Mouse (Mus musculus) adrenal gland, postnatal 0 days (tissue): ENCODE measurements around the gene Hoxb1. TPM values are rescaled to one million over a fixed set of nuclear protein-coding genes. Genes with fewer than 3 reads are reported as not detected.

ENCODE experiments used
- microRNA-seq: library from miRNA; unstranded; fragments of <30 nt; microRNA quantifications from one replicate; pipeline ENCODE4, GENCODE M21; 2016; ENCODE audit warnings: borderline replicate concordance; ENCODE audit not compliant: insufficient number of aligned reads
- polyA plus RNA-seq: library from polyadenylated mRNA; unstranded; fragments of >200 nt; fragmentation: Nextera tagmentation; extraction: Ambion mirVana; gene quantifications from 2 replicates; pipeline ENCODE4 v1.2.1, GENCODE M21; 2015

Gene Hoxb1
- not detected in 2 replicates for polyA plus RNA-seq

GRCm38 (mm10) chr11:96365441-96366091 is at the start of gene Hoxb1:
Gene Hoxb1 (plus strand): TSS chr11:96365752.

GRCm38 (mm10) chr11:96317608-96318367 is 47.8 kb upstream of the Hoxb1 start, which contains the start of gene Hoxb4:
Gene Hoxb4 (plus strand): TSS chr11:96318267.

GRCm38 (mm10) chr11:96323154-96323553 is 42.4 kb upstream of the Hoxb1 start, which contains the start of gene Hoxb3:
Gene Hoxb3 (plus strand): TSS chr11:96323326.

GRCm38 (mm10) chr11:96350341-96350624 is 15.3 kb upstream of the Hoxb1 start, which contains the start of gene Hoxb2:
Gene Hoxb2 (plus strand): TSS chr11:96350525.

Small RNA genes within 50 kb of the gene (microRNA-seq; reads per million reads assigned to microRNA genes)
- 85,112 reads per million, percentile 100 among the genes with 10 or more reads in this experiment for gene Mir10a

Other genes with a start within 250 kb of the Hoxb1 start
- not detected in 2 replicates for gene Ttll6, start 232.0 kb upstream of the Hoxb1 start, polyA plus RNA-seq
- gene Hoxb13, start 171.4 kb upstream of the Hoxb1 start, polyA plus RNA-seq: not detected in 2 replicates
- gene Hoxb9, start 94.3 kb upstream of the Hoxb1 start, polyA plus RNA-seq: 5.8 and 16.8 TPM in 2 replicates
- 3.9 and 8.9 TPM in 2 replicates for gene Hoxb8, start 83.8 kb upstream of the Hoxb1 start, polyA plus RNA-seq
- gene Hoxb7, start 79.1 kb upstream of the Hoxb1 start, polyA plus RNA-seq: 44.2 and 62.6 TPM in 2 replicates
- gene Hoxb6, start 73.3 kb upstream of the Hoxb1 start, polyA plus RNA-seq: 19.5 and 38.7 TPM in 2 replicates
- 2.8 and 9.2 TPM in 2 replicates for gene Hoxb5, start 62.4 kb upstream of the Hoxb1 start, polyA plus RNA-seq
- gene Hoxb4, start 47.5 kb upstream of the Hoxb1 start, polyA plus RNA-seq: 1.3 and 3.1 TPM in 2 replicates
- 1.4 and 3.3 TPM in 2 replicates for gene Hoxb3, start 42.4 kb upstream of the Hoxb1 start, polyA plus RNA-seq
- 13.2 and 23.1 TPM in 2 replicates for gene Hoxb2, start 15.2 kb upstream of the Hoxb1 start, polyA plus RNA-seq
- gene Skap1, start 98.8 kb downstream of the Hoxb1 start, polyA plus RNA-seq: 6.4 and 10.9 TPM in 2 replicates